Mouse (Mus musculus) kidney, embryonic 15.5 days (tissue): ENCODE measurements at regions not wholly inside any gene's neighbourhood (a gene's known extent, or its start where the extent isn't known, plus 50 kb on each side); places are given as distances from the start of the nearest gene placed in this dataset.
"Not testable (repeated sequence)": the region's sequence is repeated elsewhere in the genome, so short reads cannot be mapped to it uniquely, and the experiment has no call there.

Experiments used
- ATAC-seq: fragments of 200-750 bp; cut with Nextera tagmentation; replicated peaks from 2 replicates; pipeline ENCODE4 v1.8.0; 2017; ENCODE audit warnings: moderate TSS enrichment; ENCODE audit not compliant: low FRiP score
- H3K27ac ChIP-seq: fragments of 300-500 bp; sonication (generic); 2 replicates; pipeline ENCODE4 v1.5.1; 2015; ENCODE audit warnings: mild to moderate bottlenecking, inconsistent platforms
- H3K27me3 ChIP-seq: fragments of 300-500 bp; sonication (generic); 2 replicates; pipeline ENCODE4 v1.6.1; 2015; ENCODE audit warnings: inconsistent platforms
- H3K36me3 ChIP-seq: fragments of 300-500 bp; sonication (generic); 2 replicates; pipeline ENCODE4 v1.6.1; 2015; ENCODE audit warnings: inconsistent platforms
- H3K4me1 ChIP-seq: fragments of 300-500 bp; sonication (generic); 2 replicates; pipeline ENCODE4 v1.6.1; 2015; ENCODE audit warnings: inconsistent platforms
- H3K4me2 ChIP-seq: fragments of 300-500 bp; sonication (generic); 2 replicates; pipeline ENCODE4 v1.6.1; 2015; ENCODE audit warnings: moderate library complexity, mild to moderate bottlenecking, inconsistent platforms
- H3K4me3 ChIP-seq: fragments of 300-500 bp; sonication (generic); replicated peaks from 2 replicates; pipeline ENCODE4 v1.5.1; 2015; ENCODE audit warnings: mild to moderate bottlenecking, inconsistent platforms
- H3K9ac ChIP-seq: fragments of 300-500 bp; sonication (generic); 2 replicates; pipeline ENCODE4 v1.6.1; 2015; ENCODE audit warnings: mild to moderate bottlenecking, inconsistent platforms
- H3K9me3 ChIP-seq: fragments of 300-500 bp; sonication (generic); replicated peaks from 2 replicates; pipeline ENCODE4 v1.6.1; 2016; ENCODE audit warnings: inconsistent platforms
- WGBS: fragments of 180-500 bp; shearing (Covaris S2); methylation state at CpG from one replicate; pipeline ENCODE4 v1.1.7; 2015; ENCODE audit warnings: mixed read lengths; 5-methylcytosine and 5-hydroxymethylcytosine counted together

DNA sequence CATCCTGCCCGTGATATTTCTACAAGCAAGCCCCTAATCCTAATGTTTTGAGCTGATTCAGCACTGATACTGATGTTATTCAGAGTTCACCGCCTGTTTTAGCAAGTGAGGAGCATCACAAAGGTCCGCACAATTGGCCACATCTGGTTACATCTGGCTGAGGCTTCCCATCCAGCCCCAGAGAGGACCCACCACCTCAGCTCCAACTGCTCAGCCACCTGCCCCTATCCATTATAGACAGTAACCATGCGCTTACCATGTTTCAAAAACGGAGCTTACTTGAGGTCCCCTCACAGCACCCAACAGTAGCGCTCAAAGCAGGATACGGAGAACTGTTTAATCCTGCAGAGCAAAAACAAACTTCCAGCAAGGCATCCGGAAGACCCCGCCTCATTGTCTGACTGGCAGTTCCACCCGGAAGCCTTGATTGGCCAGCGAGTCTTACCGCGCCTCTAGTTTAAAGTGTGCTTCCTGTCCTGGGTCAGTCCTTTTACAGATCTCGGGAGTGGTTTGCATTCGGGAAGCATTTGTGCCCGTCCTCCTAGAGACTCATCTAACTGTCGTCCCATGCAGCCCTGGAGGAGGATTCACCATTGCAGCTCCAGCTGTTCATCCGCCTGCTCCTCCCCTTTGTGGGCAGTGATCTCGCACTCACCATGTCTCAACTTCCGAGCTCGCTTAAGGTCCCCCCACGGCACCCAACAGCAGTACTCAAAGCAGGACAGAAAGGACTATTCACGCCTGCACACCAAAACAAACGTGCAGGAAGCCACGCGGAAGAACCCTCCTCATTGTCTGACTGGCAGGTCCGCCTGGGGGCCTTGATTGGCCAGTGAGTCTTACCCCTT lies 69.9 kb upstream of the Zfp825 start:
- not testable (repeated sequence) for H3K9me3 ChIP-seq, H3K27me3 ChIP-seq, H3K36me3 ChIP-seq, H3K4me1 ChIP-seq
- ATAC-seq: peak; percentile 99
- Histone ChIP-seq H3K4me3 (peak overlapping the region; percentile 62), H3K9ac (peak overlapping the region; percentile 51), H3K27ac (peak overlapping the region; percentile 93), H3K4me2 (peak overlapping the region; percentile 68)
- WGBS: 2% methylated on average over 27 of the region's 27 CpGs

DNA sequence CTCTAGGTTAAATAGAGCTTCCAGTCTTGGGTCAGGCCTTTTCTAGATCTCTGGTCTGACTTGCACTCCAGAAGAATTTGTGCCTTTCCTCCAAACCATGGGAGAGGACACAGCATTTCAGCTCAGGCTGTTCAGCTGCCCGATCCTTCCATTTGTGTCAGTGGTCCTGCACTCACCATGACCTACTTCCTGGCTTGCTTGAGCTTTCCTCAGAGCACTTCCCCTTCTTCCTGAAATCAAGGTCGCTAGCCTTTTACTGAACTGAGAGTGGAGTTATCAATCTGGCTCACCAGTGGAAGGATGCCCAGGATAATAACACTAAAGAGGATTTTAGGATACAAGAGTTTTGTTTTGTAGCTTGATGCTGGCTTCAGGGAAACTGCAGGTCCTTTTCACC lies 70.5 kb upstream of the Zfp825 start:
- not testable (repeated sequence) for H3K9me3 ChIP-seq
- H3K4me2 ChIP-seq: peak overlapping the region; percentile 68
- WGBS: 4% methylated on average over 2 of the region's 2 CpGs

DNA sequence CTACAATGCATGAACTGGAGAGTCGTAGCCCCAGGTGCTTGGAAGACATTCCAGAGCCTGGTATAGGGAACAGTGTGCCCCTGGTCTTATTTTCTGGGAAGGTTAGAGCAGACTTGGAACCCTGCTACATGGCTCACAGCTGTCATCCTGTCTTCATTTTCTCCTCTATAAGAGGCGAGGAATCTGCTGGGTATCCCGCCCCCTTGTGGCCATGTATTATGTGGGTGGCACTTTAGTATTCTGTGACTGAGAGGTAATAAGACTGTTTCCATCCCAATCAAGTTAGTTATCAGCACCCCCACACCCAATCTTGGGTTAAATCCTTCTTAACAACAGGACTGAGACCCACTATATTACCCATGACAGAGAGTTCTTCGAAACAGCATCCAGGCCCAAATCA lies 69.4 kb upstream of the Erap1 start:
- H3K9me3 ChIP-seq, H3K4me2 ChIP-seq, H3K27me3 ChIP-seq, H3K9ac ChIP-seq, H3K4me3 ChIP-seq, H3K4me1 ChIP-seq, H3K36me3 ChIP-seq, ATAC-seq, H3K27ac ChIP-seq: not testable (repeated sequence)
- 63% methylated on average over 4 of the region's 4 CpGs for WGBS

More for the DNA sequence above, 70.5 kb upstream of the Zfp825 start:
- not testable (repeated sequence) for H3K36me3 ChIP-seq, H3K4me1 ChIP-seq, H3K27me3 ChIP-seq, ATAC-seq
- Histone ChIP-seq H3K9ac (peak overlapping the region; percentile 51), H3K4me3 (peak overlapping the region; percentile 62), H3K27ac (peak overlapping the region; percentile 93)
